Mouse (Mus musculus): ENCODE data around the gene Psmd9. TPM values are rescaled to one million over a fixed set of nuclear protein-coding genes. Genes with fewer than 3 reads are reported as not detected.
"Not testable (repeated sequence)": the region's sequence is repeated elsewhere in the genome, so short reads cannot be mapped to it uniquely, and the experiment has no call there.

Gene Psmd9
- total RNA-seq, 2 experiments from 2014 or later = 14.1 to 18.3 TPM

GRCm38 (mm10) chr5:123182651-123183050 lies 13.4 kb downstream of the Psmd9 start, which contains the start of gene Hpd:
Hpd (minus strand) TSS chr5:123182727.
- intact Hi-C loops (cut with DNase I) = no loop called here
- DNase-seq = no peak

DNA sequence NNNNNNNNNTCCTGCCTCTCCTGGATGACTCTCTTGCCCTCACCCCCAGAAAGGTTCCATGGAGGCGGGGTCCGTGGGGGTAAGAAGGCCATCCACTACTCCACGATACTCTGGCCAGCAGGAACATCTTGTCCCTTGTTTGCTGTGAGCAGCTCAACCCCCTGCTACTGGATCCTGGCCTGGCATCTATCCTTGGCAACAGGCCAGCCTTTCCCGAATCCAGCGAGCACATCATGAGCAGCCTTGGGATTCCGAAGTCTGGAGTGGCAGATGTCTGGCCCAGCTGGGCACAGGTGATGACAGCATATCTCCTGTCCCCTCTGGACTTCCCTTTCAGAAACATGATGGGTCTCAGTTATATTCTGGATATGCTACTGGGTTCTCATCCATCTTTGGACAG lies 16.8 kb downstream of the Psmd9 start:
- intact Hi-C loops (cut with DNase I) = no loop called here
- DNase-seq = no peak

DNA sequence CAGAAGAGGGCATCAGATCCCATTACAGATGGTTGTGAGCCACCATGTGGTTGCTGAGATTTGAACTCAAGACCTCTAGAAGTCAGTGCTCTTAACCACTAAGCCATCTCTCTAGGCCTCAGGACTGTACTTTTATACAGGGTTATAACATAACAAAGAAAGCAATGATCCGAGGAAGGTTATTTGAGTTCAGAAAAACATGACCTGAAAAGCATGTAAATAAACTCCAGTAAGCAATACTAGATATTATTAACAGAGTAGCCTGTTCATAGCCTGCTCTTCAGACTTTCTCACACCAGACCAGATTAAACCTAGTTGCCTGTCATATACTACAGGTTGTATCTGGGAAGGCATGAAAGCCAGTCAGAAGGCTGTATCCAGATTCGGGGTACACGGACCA lies 18.1 kb downstream of the Psmd9 start:
- no peak for DNase-seq
- intact Hi-C loops (cut with DNase I) = no loop called here

DNA sequence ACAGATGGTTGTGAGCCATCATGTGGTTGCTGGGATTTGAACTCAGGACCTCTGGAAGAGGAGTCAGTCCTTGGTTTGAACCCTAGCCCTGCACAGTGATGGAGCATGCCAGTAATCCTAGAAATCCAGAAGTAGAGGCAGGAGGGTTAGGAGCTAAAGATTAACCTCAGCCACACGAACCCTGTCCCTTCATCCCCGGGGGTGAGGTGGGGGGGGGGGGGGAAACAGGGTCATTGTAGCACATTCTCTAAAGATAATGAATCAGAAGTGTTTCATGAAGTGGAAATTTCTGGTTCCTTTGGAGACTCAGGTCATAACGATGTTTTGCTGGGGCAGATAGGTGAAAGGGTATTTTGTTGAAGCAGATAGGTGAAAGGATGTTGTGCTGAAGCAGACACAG lies 21.7 kb downstream of the Psmd9 start:
- intact Hi-C loops (cut with DNase I) = no loop called here
- DNase-seq = no peak

GRCm38 (mm10) chr5:123191427-123191826 lies 22.2 kb downstream of the Psmd9 start:
- intact Hi-C loops (cut with DNase I) = no loop called here
- DNase-seq = no peak

- DNase-seq = no peak
Observed at GRCm38 (mm10) chr5:123192606-123193150, 23.5 kb downstream of the Psmd9 start.

DNA sequence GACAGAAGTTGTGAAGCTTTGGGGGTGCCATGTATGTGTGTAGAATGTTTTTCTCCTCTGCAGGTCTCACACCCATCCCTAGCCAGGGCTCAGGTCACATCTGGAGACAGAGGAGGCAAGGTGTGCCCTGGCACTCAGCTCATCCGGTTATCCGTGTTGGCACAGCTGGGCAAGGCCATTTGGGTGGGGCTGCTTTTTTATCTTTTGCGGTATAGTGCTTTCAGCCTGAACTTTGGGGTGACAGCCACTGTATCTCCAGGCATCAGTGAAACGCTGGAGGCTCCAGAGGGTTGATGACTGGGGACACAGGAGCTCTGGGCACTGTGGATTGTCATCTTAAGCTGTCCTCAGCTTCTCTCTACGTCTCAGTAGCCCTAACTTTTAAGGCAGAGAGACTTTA lies 24.2 kb downstream of the Psmd9 start:
- intact Hi-C loops (cut with DNase I) = no loop called here

More at GRCm38 (mm10) chr5:123192606-123193150, 23.5 kb downstream of the Psmd9 start:
- intact Hi-C loops (cut with DNase I) = no loop called here

GRCm38 (mm10) chr5:123194856-123195255 lies 25.6 kb downstream of the Psmd9 start:
- no peak for DNase-seq
- intact Hi-C loops (cut with DNase I) = no loop called here

More for the DNA sequence above, 24.2 kb downstream of the Psmd9 start:
- no peak for DNase-seq

DNA sequence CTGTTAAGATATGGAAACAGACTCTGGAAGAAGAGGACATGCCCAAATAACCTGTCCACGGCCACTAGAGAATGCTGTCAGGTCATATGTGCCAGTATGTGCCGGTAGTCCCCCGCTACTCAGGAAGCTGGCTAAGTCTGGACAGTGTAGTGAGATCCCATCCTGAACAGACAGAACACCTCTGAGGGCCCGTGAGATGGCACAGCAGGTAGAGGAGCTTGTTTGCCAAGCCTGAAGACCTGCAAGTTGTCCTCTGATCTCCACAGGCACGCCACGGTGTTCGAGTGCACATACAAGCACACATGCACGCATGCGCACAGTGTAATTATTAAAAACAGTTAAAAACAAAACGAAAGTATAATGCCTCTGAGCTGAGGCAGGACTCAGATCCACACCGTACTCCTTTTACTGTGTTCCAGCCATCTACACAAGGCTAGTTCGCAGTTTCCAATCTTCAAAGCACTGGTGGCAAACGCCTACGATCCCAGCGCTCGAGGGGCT lies 26.3 kb downstream of the Psmd9 start:
- intact Hi-C loops (cut with DNase I) = no loop called here
- no peak for DNase-seq

DNA sequence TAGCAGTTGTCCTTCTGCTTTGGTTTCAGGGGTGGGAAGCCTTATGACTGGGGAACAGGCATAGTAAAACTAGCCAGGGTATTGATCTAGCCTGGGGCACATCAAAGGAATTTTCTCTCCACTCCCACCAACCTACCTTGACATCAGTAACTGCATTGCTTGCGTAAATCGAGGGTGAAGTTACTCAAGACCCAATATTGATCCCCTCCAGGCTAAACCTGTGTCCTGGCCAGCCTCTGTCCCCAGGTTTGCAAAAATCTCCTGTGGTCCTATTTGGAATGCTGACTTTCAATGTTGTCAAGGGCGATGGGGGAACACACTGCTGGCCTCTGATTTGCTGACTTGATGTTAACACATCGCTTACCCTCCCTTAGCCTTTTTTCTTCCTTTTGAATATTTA lies 27.5 kb downstream of the Psmd9 start:
- intact Hi-C loops (cut with DNase I) = no loop called here
- no peak for DNase-seq

GRCm38 (mm10) chr5:123198523-123198922 lies 29.3 kb downstream of the Psmd9 start:
- intact Hi-C loops (cut with DNase I) = no loop called here
- DNase-seq = no peak

DNA sequence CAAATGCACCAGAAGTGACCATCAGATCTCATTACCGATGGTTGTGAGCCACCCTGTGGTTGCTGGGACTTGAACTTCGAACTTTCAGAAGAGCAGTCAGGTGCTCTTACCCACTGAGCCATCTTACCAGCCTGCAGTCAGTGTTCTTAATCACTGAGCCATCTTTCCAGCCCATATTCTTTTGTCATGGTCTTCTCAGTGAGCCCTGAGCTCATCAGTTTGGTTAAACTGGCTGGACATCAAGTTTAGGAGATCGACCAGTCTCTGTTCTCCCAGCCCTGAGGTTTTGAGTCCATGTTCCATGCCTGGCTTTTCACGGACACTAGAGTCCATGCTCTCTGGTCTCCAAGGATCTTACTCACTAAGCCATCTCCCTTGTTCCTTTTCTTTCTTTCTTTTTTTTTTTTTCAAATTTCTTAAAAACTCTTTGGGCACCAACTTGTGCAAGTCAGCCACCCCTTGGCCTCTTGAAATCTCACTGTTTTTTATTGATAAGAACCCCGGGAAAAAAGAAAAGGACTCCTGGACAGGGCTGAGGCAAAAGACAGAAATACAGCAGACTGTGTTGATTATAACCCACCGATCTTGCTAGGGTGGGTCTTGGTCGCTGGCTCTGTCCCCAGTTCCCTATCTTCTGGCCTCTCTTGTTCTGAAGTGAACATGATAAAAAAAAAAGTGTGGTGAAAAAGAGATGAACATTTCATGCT lies 31.8 kb downstream of the Psmd9 start:
- DNase-seq; intact Hi-C loops (cut with DNase I): not testable (repeated sequence)

GRCm38 (mm10) chr5:123201523-123201892 lies 32.3 kb downstream of the Psmd9 start:
- intact Hi-C loops (cut with DNase I) = no loop called here
- no peak for DNase-seq

DNA sequence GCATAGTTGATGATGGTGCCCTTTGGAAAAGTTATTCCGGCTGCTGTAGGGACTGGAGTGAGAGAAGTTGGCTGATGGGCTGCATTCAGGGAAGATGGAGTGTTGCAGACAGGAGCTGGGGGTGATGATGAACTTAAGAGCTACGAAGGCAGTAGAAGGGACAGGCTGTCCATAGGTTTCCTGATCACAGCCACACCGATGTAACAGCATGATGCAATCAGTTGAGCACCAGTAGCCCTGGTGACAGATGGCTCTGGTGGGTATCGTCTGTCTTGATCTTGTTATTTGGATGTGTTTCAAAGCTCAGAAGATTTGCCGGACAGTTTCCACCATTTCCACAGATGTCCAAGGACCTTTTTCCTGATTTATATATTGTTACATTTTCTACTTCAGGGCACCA lies 32.8 kb downstream of the Psmd9 start:
- DNase-seq = no peak
- intact Hi-C loops (cut with DNase I) = no loop called here

- intact Hi-C loops (cut with DNase I); DNase-seq: not testable (repeated sequence)
Observed at GRCm38 (mm10) chr5:123202771-123203170, 33.6 kb downstream of the Psmd9 start.

- DNase-seq; intact Hi-C loops (cut with DNase I): not testable (repeated sequence)
Observed at GRCm38 (mm10) chr5:123203591-123203990, 34.4 kb downstream of the Psmd9 start.

DNA sequence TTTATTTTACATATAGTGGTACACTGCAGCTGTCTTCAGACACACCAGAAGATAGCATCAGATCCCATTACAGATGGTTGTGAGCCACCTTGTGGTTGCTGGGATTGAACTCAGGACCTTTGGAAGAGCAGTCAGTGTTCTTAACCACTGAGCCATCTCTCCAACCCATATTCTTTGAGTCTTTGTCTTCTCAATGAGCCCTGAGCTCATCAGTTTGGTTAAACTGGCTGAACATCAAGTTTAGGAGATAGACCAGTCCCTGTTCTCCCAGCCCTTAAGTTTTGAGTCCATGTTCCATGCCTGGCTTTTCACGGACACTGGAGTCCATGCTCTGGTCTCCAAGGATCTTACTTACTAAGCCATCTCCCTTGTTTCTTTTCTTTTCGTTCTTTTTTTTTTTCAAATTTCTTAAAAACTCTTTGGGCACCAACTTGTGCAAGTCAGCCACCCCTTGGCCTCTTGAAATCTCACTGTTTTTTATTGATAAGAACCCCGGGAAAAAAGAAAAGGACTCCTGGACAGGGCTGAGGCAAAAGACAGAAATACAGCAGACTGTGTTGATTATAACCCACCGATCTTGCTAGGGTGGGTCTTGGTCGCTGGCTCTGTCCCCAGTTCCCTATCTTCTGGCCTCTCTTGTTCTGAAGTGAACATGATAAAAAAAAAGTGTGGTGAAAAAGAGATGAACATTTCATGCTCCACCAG lies 53.3 kb downstream of the Psmd9 start:
- intact Hi-C loops (cut with DNase I); DNase-seq: not testable (repeated sequence)

- no peak for DNase-seq
- intact Hi-C loops (cut with DNase I) = no loop called here
Observed at GRCm38 (mm10) chr5:123223051-123223410, 53.8 kb downstream of the Psmd9 start.

- DNase-seq; intact Hi-C loops (cut with DNase I): not testable (repeated sequence)
Observed at GRCm38 (mm10) chr5:123223861-123224260, 54.6 kb downstream of the Psmd9 start.

- intact Hi-C loops (cut with DNase I) = no loop called here
- no peak for DNase-seq
Observed at GRCm38 (mm10) chr5:123226851-123227250, 57.6 kb downstream of the Psmd9 start.

DNA sequence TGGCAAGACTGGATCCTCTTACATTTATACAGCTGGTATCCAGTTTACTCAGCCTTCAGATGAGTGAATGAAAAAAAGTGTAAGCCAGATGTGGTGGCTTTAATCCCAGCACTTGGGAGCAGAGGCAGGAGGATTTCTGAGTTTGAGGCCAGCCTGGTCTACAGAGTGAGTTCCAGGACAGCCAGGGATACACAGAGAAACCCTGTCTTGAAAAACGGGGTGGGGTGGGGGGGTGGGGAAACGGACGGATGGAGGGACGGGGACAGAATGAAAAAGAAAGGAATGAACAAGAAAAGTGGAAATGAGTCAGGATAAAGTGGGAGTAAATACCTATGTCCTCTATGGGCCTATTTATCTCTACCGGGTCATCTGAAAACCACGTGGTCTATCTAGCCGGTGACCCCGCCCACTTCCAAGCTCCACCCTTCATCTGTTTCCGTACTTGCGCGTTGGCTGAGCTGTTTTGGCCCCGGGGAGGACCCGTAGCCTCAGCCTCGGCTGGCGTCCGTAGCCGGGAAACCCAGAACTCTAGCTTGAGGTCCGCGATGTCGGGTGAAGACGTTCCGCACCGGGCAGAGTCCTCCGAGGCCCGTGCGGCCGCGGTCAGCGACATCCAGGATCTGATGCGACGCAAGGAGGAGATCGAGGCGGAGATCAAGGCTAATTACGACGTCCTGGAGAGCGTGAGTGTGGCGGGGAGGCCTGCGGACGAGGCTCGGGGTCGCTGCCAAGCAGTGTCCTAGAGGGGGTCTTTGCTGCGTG lies 58.7 kb downstream of the Psmd9 start:
- intact Hi-C loops (cut with DNase I) = no loop called here
- DNase-seq = peak; percentile 92 to 94

Data from heart, postnatal 36 days (tissue).